Mouse (Mus musculus) cerebral cortex, adult 2 months (tissue): ENCODE results near the gene Cers6.

ENCODE experiments used
- WGBS: fragments of 180-500 bp; shearing (Covaris S2); methylation state at CpG from one replicate; pipeline ENCODE4 v1.1.7; 2018; 5-methylcytosine and 5-hydroxymethylcytosine counted together

The Cers6 gene

DNA sequence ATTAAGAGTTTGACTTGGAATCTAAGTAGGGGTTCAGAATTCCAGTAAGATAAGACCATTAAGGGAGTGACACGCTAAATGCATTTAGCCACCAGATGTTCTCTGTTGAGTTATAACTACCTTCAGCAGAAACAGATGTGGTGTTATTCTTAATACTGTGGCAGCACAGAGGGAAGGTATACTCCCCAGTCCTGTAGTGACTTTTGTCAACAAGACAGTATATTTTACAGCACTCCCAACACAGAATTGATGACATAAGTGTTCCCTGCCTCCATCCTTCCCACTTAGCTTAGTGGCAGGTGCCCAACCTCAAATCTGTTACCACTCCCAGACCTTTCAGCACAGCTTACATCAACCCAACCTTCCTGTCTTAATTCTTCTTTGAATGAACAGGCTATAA lies 219.5 kb downstream of the Cers6 start:
- WGBS: 96% methylated on average over 1 of the region's 1 CpGs

DNA sequence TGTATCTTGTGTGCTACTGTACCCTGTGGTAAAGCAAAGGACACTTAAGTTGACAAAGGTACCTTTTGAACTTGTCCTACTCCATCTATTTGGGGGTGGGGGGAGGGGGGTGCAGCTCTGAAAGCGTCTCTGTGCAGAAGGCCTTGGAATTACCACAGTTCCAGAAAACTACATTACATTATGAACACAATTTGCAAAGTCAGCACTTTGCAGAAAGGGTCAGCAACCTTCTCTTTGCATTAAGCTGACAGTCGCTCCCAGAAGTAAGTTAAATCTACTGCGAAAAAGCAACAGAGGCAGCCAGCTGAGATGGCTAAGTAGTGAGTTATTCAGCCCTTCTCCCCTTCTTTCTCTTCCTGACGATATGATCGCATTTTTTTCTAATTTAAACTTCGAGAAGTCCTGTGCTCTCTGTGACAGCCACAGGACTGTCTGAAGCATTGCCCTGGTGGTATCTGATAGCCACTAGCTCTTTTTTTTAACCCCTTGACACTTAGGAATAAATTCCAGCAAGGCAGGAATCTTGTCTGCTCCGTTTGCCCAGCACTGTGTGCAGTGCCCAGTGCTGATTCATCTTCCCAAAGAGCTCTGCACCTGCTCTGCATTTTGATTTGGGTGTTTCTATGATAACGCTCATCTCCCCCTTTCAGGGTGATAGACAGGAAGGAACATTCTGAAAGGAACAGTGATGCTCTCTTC lies 221.4 kb downstream of the Cers6 start:
- 60% methylated on average over 8 of the region's 8 CpGs for WGBS

DNA sequence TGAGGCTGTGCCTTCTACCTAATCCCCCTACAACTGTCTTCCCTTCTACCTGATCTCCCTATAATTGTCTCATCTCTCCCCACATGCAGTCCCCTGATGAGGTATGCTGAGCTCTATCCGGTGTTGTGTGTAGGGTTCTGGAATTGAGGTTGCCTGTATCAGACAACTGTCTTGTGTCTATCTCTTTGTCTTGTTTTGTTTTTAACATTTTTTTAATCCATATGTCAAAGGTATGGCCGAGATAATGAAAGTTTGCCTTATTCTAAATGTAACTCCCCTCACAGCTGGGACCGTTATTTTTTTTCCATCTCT lies 221.9 kb downstream of the Cers6 start:
- 60% methylated on average over 3 of the region's 3 CpGs for WGBS

DNA sequence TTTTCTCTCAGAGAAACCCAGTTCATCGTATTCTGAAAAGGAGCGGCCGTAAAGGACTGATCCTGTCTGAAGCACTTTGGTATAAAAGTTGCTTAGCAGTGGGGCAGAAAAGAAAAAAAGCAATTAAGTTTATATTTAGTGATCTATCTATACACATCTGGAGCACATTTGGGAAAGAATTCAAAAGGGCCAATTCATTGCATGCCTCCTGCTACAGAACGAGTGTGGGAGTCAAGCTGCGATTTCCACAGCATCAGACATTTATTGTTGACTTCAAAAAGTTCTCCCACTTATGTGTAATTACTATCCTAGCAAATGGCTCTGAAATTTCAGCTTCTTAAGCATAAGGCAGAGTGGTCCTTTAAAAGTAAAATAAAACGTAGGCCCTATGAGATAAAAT lies 223.2 kb downstream of the Cers6 start:
- 59% methylated on average over 6 of the region's 6 CpGs for WGBS

DNA sequence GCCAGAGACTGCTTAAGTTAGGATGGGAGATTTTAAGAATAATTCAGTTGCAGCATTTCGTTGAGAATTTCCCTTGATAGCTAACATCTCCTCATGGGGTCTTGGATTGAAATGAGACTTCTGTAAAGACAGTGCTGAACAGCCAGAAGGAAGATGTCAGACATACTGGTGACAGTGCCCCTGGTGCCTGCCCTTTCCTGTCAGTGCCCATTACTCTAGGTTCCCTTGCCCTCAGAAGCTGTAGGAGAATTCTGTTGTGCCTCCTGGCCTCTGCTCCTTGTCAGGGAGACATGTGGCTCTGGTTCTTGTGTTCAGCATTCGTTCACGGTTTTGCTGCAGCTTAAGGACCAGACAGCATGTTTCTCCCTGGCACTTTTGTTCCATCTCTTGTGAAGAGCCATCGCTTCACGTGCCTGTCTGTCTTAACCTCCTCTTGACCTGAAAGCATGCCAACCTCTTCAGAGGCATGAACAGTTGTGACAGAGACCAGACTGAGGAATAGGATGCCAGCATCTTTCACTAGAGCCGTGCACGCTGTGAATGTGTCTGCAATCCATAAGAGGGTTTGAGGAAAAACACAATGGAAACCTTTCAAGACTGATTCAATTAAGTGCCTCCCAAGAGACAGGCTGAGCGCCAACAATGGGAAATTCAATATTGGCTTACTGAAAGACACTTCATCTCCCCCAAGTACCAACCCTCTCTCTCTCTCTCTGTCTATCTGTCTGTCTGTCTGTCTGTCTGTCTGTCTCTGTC lies 225.4 kb downstream of the Cers6 start:
- WGBS: 62% methylated on average over 8 of the region's 8 CpGs

DNA sequence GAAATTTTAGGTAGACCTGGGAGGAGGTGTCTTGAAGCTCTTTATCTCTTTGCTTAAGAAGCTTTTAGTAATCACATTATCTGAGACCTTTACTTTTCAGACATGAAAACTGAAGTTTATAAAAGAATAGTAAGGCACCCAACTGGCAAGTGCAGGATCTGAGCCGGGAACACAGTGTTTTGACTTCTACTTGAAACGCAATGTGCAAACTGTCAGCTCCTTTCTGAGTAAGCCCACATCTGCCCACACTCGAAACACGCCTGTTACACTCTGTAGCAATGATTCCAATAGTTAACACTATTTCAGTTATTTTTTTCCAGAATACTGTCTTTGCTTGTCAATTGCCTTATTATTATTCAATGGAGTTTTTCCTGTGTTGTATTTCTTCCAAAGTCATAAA lies 235.6 kb downstream of the Cers6 start:
- 52% methylated on average over 4 of the region's 4 CpGs for WGBS

DNA sequence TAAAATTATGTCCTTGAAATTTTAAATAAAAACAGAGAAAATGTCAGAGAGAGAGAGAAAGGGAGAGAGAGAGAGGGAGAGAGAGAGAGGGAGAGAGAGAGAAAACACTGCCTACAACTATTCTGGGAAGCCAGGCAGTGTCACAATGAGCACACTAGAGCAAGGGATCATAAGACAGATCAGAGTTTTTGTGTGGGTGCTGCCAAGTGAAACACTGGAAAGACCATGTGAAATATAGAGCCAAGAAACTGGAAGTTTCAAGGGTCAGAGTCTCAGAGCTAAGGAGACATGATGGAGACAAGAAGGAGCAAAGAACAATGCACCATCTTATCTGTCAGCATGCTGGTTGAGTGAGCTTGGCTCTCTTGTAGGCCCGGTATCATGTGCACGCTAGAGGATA lies 236.3 kb downstream of the Cers6 start:
- 93% methylated on average over 2 of the region's 2 CpGs for WGBS

- WGBS: 90% methylated on average over 3 of the region's 3 CpGs
Observed at GRCm38 (mm10) chr2:69098701-69099100, 237.5 kb downstream of the Cers6 start.

- 96% methylated on average over 7 of the region's 7 CpGs for WGBS
Observed at GRCm38 (mm10) chr2:69099147-69099546, 237.9 kb downstream of the Cers6 start.

DNA sequence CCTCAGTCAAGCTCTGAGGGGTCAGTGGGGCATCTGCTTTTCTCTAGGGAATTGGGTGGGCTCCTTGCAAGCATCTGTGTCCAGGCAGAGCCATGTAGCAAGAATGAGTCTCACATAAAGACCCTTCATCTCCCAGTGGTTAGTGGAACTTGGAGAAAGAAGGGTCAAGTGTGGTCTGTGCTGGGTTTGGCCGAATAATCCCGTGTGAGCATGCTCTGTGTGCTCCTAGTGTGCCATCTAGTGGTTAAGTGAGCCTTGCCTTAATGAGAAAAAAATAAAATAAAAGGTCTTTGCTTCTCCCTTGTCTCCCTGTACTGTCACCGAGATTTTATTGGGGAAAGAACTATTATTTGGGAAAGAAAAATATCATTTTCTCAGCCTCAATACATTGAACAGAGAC lies 239.5 kb downstream of the Cers6 start:
- 25% methylated on average over 3 of the region's 3 CpGs for WGBS

- WGBS: 93% methylated on average over 3 of the region's 3 CpGs
Observed at GRCm38 (mm10) chr2:69103526-69103925, 242.3 kb downstream of the Cers6 start.

- WGBS: 51% methylated on average over 10 of the region's 10 CpGs
Observed at GRCm38 (mm10) chr2:69104511-69105145, 243.4 kb downstream of the Cers6 start.

DNA sequence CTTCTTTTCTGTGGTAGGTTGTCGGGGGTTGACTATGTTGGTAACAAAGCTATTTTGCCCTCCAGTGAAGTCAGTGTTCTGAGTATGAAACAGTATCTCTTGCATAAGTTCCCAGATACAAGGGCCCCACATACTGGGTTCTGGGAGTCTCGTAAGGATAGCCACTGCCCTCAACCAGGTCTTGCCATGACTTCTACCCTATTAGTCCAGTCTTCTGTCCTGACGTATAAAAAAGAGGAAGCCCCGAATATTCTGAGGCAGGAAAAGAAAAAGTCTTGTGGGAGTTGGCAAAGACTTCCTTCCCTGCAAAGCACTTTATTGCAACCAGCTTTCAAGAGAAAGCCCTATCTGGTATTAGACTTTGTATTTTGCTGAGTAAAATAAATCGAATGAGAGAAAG lies 248.0 kb downstream of the Cers6 start:
- 38% methylated on average over 5 of the region's 5 CpGs for WGBS

DNA sequence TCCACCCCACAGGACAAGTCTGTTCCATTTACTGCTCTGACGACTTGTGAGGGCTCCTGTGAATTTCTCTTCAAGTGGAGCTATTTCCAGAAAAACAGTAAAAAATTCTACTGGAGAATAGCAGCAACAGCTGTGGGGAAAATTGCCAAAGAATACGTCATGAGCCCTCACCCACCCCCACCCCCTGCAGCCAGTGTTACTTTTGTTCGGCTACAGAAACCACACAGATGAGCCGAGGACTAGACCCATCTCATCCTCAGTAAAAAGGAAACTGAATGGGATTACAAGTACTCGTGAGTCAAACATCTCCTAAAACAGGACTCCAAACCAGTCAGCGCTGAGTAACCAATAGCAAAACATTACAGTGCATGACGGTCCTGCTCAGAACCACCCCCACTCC lies 248.5 kb downstream of the Cers6 start:
- WGBS: 17% methylated on average over 7 of the region's 7 CpGs

GRCm38 (mm10) chr2:69112609-69113008 lies 251.4 kb downstream of the Cers6 start:
- WGBS: 87% methylated on average over 5 of the region's 5 CpGs

- whole genome bisulfite sequencing: 42% methylated on average over 10 of the region's 10 CpGs
Observed at GRCm38 (mm10) chr2:69113829-69114547, 252.7 kb downstream of the Cers6 start.

DNA sequence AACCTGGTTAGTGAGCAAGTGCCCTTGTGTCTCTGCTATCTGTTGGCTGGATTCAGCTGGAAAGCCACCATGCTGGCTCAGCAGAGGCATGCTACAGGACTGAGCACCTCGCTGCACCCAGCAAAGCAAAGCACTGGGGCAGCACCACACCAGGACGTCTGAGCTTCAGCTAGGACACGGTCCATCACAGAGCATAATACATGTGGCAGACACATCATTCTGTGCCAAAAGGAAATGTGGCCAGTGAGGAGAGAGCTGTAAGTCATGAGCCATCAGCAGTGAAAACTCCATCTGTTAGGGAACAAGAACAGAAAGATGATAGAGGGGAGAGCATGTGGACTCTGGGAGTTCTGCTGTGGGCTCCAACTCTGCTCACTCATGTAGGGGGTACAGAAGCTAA lies 254.7 kb downstream of the Cers6 start:
- 60% methylated on average over 3 of the region's 3 CpGs for WGBS

DNA sequence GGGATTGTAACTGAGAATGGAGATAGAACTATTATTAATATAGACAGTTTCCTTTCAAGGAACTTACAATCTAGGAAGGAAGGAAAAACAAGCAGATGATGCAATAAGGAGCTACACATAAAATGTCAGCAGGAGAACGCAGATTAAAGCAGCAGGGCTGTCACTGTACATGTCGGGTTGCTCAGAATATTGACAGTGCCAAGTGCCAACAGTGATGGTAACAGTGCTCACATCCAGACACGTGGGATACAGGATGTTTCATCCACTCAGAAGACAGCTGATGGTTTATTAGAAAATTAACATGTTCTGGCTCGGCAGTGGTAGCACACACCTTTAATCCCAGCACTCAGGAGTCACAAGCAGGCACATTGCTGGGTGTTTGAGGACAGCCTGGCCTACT lies 255.5 kb downstream of the Cers6 start:
- WGBS: 56% methylated on average over 4 of the region's 4 CpGs

- 92% methylated on average over 1 of the region's 1 CpGs for WGBS
Observed at GRCm38 (mm10) chr2:69118994-69119393, 257.8 kb downstream of the Cers6 start.

- 81% methylated on average over 2 of the region's 2 CpGs for WGBS
Observed at GRCm38 (mm10) chr2:69119718-69120117, 258.5 kb downstream of the Cers6 start.

- 67% methylated on average over 4 of the region's 4 CpGs for WGBS
Observed at GRCm38 (mm10) chr2:69121681-69122080, 260.4 kb downstream of the Cers6 start.

GRCm38 (mm10) chr2:69125425-69125824 lies 264.2 kb downstream of the Cers6 start:
- WGBS: 65% methylated on average over 3 of the region's 3 CpGs
